Mouse (Mus musculus) urinary bladder, postnatal 10 days (tissue): ENCODE data around the gene Elp5.
"Not testable (repeated sequence)": the region's sequence is repeated elsewhere in the genome, so short reads cannot be mapped to it uniquely, and the experiment has no call there.

Experiments used
- DNase-seq: peaks from one replicate; pipeline ENCODE4 v3.0.0; 2022; ENCODE audit warnings: low spot score

Gene Elp5

DNA sequence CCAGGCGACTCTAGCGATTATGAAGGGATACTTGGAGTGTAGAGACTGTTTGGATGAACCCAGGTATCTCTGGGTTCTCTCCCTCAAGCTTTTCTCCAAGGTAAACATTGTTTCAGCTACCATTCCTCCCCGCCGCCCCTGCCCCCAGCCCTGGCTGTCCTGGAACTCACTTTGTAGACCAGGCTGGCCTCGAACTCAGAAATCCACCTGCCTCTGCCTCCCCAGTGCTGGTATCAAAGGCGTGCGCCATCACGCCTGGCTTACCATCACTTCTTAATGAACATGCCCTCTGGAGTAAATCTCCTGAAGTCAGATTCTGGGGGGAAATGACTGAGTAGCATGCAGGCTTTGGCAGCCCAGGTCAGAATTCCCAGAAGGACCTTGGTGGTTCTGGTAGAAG, at the start of gene Elp5:
Gene Elp5, minus strand, starts transcription at position 293 of the 400 bp plus-strand sequence.
- no peak for DNase-seq

DNA sequence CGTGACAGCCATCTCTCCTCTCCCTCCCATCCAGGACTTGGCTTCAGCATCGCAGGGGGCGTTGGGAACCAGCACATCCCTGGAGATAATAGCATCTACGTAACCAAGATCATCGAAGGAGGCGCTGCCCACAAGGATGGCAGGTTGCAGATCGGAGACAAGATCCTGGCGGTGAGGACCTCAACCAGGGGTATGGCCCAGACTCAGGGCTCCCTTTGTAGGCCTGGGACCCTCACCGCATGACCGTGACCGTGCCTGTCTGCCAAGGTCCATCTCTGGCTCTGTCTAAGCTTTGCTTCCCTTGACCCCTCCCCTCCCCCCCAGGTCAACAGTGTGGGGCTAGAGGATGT, 49.0 kb upstream of the Elp5 start:
- no peak for DNase-seq

GRCm38 (mm10) chr11:70030651-70031320, 48.5 kb upstream of the Elp5 start:
- no peak for DNase-seq

- no peak for DNase-seq
These were observed 47.7 kb upstream of the Elp5 start for GRCm38 (mm10) chr11:70029829-70030550.

- DNase-seq = no peak
These were observed 46.9 kb upstream of the Elp5 start for GRCm38 (mm10) chr11:70029130-70029801.

GRCm38 (mm10) chr11:70028401-70029129, 46.2 kb upstream of the Elp5 start:
- no peak for DNase-seq

- no peak for DNase-seq
These were observed 45.1 kb upstream of the Elp5 start for GRCm38 (mm10) chr11:70027397-70027796.

DNA sequence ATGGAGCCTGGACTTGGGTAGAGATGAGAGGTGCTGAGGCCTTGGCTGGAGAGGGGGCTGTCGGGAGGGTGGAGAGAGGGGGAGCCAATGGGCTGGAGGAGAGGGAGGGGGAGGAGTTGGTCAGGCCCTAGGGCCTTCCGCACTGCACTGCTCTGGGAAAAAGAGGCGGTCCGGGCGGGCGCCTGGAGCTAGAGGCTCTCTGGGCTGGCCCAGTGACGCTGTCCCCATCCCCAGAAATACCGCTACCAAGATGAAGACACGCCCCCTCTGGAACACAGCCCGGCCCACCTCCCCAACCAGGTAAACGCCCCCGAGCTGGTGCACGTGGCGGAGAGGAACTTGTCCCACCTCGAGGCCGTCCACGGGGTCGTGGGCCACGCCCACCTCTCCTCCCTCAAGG, 44.4 kb upstream of the Elp5 start:
- DNase-seq = no peak

DNA sequence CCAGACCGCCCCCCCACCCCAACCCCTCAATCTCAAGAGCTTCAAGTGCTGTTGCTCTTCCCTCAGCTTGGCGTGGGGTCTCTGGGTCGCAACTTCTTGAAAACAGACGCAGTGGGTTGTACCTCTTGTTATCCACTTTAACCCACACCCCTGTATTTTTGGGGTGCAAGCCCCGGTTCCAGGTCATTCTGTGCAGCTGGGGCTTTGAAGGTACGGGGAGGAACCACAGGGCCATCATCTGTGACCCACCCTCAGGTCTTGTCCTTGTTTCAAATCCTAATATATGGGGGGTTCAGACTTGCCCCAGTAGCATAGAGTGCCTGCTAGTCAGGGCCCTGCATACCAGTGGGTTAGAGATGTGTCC, 41.8 kb upstream of the Elp5 start:
- no peak for DNase-seq

- no peak for DNase-seq
These were observed 41.3 kb upstream of the Elp5 start for GRCm38 (mm10) chr11:70023481-70024150.

DNA sequence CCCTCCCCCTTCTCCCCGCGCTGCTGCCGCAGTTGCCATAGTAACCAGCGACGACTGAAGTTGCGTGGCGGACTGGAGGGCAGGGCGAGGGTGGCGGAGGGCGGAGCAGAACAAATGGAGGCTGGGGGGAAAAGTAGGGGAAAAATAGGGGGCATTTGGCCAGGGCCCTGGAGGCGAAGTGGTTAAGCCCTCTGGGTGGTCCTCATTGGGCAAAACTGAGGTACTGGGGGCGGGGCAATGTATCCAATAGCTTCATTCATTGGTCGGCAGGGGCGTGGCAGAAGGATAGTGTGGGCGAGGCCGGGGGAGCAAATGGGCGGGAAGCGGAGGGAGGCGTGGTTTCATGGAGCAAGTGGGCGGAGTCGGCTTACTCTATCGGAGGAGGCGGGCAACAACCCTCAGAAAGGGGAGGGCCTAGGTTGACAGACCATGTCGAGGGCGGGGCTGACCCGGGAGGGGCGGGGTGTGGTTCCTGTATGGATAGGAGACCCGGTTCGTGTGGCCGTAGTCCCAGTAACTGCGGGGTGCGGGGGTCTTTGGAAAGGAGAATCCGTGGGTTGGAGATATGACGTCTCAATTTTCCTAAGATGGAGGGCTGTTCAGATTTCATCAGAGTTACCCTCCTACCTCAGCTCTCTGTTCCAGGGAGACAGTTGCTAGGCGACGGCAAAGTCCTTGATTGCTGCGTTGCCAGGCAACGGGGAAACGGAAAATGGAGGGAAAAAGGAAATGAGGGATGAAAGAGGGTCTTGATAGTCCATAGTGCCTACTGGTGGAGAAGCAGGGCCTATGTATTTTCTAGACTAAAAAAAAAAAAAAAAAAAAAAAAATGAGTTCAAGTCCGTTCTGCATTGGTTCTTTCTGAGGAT, 39.2 kb upstream of the Elp5 start:
- DNase-seq = peak; percentile 85

GRCm38 (mm10) chr11:70020731-70021263, 38.5 kb upstream of the Elp5 start:
- no peak for DNase-seq

- no peak for DNase-seq
These were observed 37.8 kb upstream of the Elp5 start for GRCm38 (mm10) chr11:70020022-70020631.

DNA sequence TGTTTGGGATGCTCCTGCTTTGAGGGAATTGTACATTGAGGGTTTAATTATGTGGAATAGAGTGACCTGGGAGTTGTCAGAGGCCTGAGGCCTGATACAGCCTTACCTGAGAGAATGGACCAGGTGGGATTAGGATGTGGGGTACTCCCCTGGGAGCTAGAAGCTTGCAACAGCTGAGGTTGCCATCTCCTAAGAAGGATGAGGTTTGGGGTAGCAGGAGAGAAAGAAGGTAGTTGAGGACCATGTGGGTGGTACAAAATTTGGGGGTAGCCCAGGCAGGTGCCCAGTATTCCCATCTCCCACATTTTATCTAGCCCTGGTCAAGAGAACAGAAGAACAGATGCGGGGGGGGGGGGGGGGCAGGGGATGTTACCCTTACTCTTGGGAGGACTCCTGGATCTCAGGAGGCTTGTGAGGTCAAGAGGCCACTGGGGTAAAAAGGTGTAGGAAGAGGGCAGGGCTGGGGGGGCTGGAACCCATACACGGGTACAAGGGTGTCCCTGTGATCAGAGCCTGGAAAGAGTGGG, 37.2 kb upstream of the Elp5 start:
- DNase-seq = no peak

- DNase-seq = no peak
These were observed 36.0 kb upstream of the Elp5 start for GRCm38 (mm10) chr11:70018131-70018990.

GRCm38 (mm10) chr11:70017199-70017767, 35.0 kb upstream of the Elp5 start:
- DNase-seq = no peak

- no peak for DNase-seq
These were observed 34.4 kb upstream of the Elp5 start, which contains the start of gene Dlg4 for GRCm38 (mm10) chr11:70016669-70017068. Dlg4 (plus strand) TSS chr11:70016942.

GRCm38 (mm10) chr11:70016177-70016576, 33.9 kb upstream of the Elp5 start:
- DNase-seq = not testable (repeated sequence)

DNA sequence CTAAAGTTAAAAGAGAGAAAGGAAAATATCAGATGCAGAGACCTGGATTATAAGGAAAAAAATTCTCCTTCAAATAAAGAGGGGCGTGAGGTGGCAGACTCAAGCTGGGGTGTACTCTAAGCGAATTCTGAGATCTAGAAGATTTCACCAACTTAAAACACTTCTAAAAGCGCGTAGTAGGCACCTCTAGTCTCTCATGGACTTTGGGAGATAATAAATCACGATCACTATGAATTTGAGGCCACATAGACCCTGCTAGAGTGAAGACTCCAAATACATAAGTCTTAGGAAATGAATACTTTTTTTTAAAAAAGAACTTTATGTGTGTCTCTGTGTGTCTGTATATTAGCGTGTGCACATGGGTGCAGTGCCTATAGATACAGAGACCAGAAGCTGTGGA, 33.4 kb upstream of the Elp5 start:
- DNase-seq = no peak
